Mouse (Mus musculus) heart, postnatal 0 days (tissue): ENCODE data around the gene Pcnx2.

ENCODE experiments used
- CTCF ChIP-seq: IDR thresholded peaks from 2 replicates; pipeline ENCODE4 v1.5.1; 2016; ENCODE audit warnings: antibody characterized with exemption, control low read depth, low read depth
- EP300 ChIP-seq: IDR thresholded peaks from 2 replicates; pipeline ENCODE4 v1.6.1; 2016; ENCODE audit warnings: antibody characterized with exemption, low read depth

DNA sequence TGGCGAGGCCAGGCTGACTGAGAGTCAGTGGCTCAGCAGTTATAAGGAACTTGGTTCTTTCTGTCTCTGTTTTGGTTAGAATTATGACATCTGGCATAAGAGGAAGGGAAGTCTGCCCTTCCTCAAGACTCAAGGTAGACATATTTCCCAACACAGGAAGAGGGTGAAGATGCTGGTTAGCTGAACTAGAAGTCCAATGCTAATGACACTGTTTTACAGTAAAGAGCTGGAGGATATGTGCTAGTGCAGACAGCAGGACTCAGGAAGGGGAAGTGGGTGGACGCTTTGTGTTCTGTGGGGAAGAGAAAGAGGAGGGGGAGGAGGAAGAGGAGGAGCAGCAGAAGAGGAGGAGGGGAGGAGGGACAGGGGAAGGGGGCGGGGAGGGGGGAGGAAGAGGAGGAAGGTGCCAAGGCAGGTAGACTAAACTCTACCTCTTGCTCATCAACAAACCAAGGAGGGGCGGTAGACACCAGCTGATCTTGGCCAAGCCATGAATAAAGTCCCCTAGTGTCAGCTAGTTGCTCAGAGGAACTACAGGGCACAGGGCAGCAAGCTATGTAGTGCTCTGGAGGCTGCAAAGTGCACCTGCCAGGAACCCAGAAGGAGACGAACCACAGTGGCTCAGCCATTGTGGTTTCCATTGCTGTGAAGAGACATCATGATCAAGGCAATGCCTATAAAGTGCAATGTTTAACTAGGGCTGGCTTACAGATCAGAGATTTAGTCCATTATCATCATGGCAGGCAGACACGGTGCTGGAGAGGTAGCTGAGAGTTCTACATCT, 172.9 kb downstream of the Pcnx2 start:
- TF ChIP-seq CTCF (no peak), EP300 (no peak)
